Mouse (Mus musculus) WW6 (cell line): Measurements from ENCODE around the gene Csf2rb.
A peak's percentile ranks its signal among the peaks of the same experiment; 100 is the strongest.
"Not testable (repeated sequence)": the region's sequence is repeated elsewhere in the genome, so short reads cannot be mapped to it uniquely, and the experiment has no call there.

Experiments used
- DNase-seq: peaks from one replicate; pipeline ENCODE4 v3.0.0-alpha.2; 2013; ENCODE audit warnings: low read depth, low spot score

The Csf2rb gene

GRCm38 (mm10) chr15:78325671-78326339, at the start of gene Csf2rb:
Gene Csf2rb, plus strand, starts transcription at chr15:78325752.
- no peak for DNase-seq

- DNase-seq = no peak
Observed at GRCm38 (mm10) chr15:78278308-78278707, 47.2 kb upstream of the Csf2rb start.

GRCm38 (mm10) chr15:78287941-78288340, 37.6 kb upstream of the Csf2rb start:
- DNase-seq = no peak

GRCm38 (mm10) chr15:78289775-78290174, 35.8 kb upstream of the Csf2rb start:
- not testable (repeated sequence) for DNase-seq

- not testable (repeated sequence) for DNase-seq
Observed at GRCm38 (mm10) chr15:78293228-78293627, 32.3 kb upstream of the Csf2rb start.

- DNase-seq = no peak
Observed at GRCm38 (mm10) chr15:78293716-78294115, 31.8 kb upstream of the Csf2rb start.

- DNase-seq = no peak
Observed at GRCm38 (mm10) chr15:78298558-78298957, 27.0 kb upstream of the Csf2rb start.

GRCm38 (mm10) chr15:78299641-78300040, 25.9 kb upstream of the Csf2rb start:
- no peak for DNase-seq

- DNase-seq = no peak
Observed at GRCm38 (mm10) chr15:78300773-78301172, 24.8 kb upstream of the Csf2rb start.

GRCm38 (mm10) chr15:78302718-78303117, 22.8 kb upstream of the Csf2rb start:
- DNase-seq = no peak

GRCm38 (mm10) chr15:78303665-78304233, 21.8 kb upstream of the Csf2rb start:
- no peak for DNase-seq

- DNase-seq = no peak
Observed at GRCm38 (mm10) chr15:78305341-78305933, 20.1 kb upstream of the Csf2rb start, which contains the start of gene Csf2rb2. Gene Csf2rb2, minus strand, starts transcription at chr15:78305721.

GRCm38 (mm10) chr15:78309865-78310264, 15.7 kb upstream of the Csf2rb start:
- DNase-seq = no peak

GRCm38 (mm10) chr15:78310971-78311370, 14.6 kb upstream of the Csf2rb start:
- DNase-seq = no peak

- not testable (repeated sequence) for DNase-seq
Observed at GRCm38 (mm10) chr15:78312421-78313233, 12.9 kb upstream of the Csf2rb start.

GRCm38 (mm10) chr15:78313659-78314058, 11.9 kb upstream of the Csf2rb start:
- DNase-seq = not testable (repeated sequence)

- not testable (repeated sequence) for DNase-seq
Observed at GRCm38 (mm10) chr15:78318338-78319171, 7.0 kb upstream of the Csf2rb start.

GRCm38 (mm10) chr15:78320825-78321496, 4.6 kb upstream of the Csf2rb start:
- peak; percentile 3 for DNase-seq

GRCm38 (mm10) chr15:78323366-78323765, 2.2 kb upstream of the Csf2rb start:
- DNase-seq = no peak

GRCm38 (mm10) chr15:78324294-78324693, 1.3 kb upstream of the Csf2rb start:
- no peak for DNase-seq

- no peak for DNase-seq
Observed at GRCm38 (mm10) chr15:78326747-78327146, 1.2 kb downstream of the Csf2rb start.
